Mouse (Mus musculus) forelimb bud, embryonic 11.5 days (tissue): ENCODE measurements around the gene Ptgis.

ENCODE experiments used
- DNase-seq: peaks from one replicate; pipeline ENCODE4 v3.0.0-alpha.2; 2012; ENCODE audit warnings: low read depth, low spot score

Gene Ptgis

GRCm38 (mm10) chr2:167190076-167190399 lies 50.4 kb downstream of the Ptgis start, which contains the start of gene Kcnb1:
TSS of gene Kcnb1 (minus strand) at chr2:167190155.
- DNase-seq: peak; percentile 49

GRCm38 (mm10) chr2:167189291-167190075 lies 50.9 kb downstream of the Ptgis start:
- no peak for DNase-seq

GRCm38 (mm10) chr2:167188315-167189207 lies 51.8 kb downstream of the Ptgis start:
- peak; percentile 67 for DNase-seq

DNA sequence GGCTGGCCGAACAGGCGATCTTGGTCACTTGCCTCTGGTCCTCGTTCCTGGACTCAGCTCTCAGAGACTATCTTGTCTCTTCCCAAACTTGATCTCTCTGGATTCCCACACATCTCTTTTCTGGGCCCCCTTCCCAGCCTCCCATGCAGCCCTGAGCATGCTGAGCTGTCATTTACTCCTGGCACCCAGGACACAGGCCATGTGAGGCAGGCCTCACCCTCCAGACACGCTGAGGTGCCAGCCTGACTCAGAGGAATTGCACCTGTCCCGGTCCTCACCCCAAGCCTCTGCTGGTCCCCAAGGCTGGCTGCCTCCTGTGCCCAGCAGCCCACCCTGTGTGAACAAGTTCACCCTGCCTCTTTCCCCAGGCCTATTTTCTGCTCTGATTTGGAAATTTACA lies 53.3 kb downstream of the Ptgis start:
- no peak for DNase-seq

DNA sequence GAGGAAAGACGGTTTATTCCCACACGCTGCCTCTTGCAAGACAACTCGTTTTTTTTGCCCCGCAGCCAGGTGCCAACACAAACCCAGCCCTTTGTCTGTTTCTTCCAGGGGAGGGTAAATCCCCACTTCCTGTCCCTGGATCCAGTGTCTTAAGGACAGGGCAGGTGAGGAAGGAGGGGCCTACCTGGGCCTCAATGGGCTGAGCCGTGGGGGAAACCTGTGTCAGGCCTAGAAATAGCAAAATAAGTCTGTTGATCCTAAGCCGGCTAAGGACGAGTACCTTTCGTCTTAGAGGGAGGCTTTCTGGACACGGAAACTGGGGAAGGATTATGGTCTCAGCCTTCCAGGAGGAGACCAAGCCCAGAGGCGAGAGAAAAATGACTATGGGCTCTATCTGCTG lies 53.9 kb downstream of the Ptgis start:
- no peak for DNase-seq

DNA sequence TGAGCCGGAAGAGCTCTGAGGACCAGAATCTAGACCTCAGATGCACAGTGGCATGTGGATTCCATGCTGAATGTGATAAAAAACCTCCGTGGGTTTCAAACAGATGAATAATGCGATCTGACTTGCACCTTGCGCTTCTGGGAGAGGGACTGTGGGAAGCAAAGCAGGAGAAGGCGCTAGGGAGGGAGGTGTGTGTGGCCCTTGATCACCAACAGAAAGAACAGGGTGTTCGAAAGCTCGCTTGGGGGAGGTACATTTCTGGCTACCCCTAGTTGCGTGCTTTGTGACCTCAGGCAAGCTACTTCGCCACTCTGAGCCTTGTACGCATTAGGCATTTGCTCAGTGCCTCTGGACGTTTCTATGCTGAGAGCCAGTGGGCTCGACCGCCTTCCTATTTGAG lies 54.4 kb downstream of the Ptgis start:
- DNase-seq: no peak

- no peak for DNase-seq
Observed at GRCm38 (mm10) chr2:167185432-167185831, 55.0 kb downstream of the Ptgis start.

DNA sequence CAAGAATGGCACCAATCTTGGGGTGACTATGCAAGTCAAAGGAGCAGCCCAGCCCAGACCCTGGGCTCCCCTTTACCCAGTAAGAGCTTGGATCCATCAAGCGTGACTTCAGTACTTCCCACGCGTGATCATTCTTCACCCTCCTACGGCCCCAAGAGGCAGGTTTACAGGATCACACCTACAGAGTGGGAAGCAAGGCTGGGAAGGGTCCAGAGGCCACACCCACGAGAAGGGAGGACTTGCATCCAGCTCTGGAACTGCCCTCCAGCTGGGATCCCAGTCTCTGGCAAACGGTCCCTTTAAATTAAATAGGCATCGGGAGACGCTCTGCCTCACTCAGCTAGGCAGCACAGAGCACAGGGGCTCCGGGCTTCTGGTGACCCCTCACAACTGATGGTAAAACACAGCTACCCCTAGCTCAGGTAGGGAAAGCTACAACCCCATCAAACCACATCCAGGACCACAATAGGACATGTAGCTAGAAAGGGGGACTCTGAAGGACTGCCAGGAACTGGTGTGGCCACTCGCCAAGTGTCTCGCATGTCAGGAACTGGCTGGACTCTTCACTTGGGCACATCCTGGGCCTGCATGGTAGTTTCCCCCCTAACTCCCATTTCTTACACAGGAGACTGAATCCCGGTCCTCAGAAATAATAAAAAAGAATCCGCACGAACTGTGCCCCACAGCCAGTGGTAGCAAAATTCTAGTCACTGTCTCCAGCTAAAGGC lies 58.6 kb downstream of the Ptgis start:
- no peak for DNase-seq

DNA sequence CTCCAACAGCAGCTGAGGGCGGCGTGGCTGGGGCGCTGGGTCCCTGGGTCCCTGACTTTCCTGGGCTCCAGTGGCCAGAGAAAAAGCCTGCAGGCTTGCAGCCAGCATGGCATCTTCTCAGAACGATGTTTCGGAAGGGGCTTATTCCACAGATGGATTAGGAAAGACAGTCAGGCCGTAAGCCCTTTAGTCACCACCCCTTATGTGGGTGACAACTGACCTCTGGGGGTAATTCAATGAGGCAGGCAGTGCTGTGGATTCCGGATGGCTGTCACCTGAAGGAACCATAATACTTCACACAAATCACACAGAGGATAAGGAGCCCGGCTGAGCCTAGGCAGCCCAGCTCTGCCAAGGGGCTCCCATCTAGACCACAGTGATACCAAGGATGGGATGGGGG lies 59.3 kb downstream of the Ptgis start:
- no peak for DNase-seq

GRCm38 (mm10) chr2:167179301-167179700 lies 61.1 kb downstream of the Ptgis start:
- no peak for DNase-seq

- no peak for DNase-seq
Observed at GRCm38 (mm10) chr2:167177231-167177641, 63.2 kb downstream of the Ptgis start.

DNA sequence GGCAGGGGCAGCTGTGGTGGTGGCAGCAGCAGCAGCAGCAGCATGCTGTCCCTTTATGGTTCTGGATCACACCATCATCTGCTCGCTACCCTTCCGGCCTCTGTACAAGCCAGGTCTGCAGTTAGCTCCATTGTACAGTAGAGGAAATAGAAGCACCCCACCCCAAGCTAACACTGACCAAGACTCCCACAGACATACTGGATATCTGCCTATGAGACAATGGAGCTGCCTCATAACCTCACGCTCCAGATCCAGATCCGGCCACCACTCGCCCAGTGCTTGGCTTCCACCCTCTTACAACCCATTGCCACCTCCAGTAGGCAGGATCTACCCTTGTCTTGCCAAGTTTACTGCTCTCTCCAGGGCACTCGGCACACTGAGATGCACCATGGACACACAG lies 65.1 kb downstream of the Ptgis start:
- DNase-seq: no peak

DNA sequence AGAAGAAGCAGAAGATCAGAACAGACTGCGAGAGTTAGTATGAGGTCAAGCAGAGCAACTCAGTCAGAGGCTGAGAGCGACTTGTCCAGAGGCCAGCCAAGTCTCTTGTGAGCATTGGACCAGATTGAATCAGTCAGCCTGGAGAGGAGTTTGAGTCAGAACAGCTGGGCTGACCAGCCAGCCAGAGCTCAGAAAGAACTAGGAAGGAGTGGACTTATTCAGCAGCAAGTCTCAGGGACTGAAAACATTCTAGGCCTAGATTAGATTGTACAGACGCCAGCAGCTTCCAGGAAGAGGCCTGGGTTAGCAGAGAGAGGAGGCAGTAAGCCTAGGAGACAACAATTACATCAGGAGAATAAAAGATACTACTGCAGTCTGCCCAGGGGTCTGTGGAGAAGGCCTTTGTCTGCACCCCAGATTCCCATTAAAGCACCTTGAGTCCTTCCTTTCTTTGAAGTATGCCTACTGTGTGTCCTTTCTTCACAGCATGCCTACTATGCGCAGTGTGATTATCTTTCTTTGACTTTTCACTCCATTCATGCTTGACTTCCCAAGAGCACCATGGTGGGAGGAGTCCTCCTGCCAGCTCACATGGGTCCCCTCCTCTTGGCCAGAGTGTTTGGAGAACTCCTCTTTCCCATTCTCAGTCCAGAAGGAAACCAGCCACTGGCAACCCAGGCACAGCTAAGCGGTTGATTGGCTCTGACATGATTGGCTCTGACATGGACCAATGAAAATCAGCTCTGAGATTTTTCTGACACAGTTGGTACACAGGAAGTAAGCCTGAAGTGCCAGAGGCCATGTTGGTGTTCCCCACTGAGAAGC lies 67.1 kb downstream of the Ptgis start:
- no peak for DNase-seq

GRCm38 (mm10) chr2:167167515-167168212 lies 72.7 kb downstream of the Ptgis start:
- DNase-seq: no peak

DNA sequence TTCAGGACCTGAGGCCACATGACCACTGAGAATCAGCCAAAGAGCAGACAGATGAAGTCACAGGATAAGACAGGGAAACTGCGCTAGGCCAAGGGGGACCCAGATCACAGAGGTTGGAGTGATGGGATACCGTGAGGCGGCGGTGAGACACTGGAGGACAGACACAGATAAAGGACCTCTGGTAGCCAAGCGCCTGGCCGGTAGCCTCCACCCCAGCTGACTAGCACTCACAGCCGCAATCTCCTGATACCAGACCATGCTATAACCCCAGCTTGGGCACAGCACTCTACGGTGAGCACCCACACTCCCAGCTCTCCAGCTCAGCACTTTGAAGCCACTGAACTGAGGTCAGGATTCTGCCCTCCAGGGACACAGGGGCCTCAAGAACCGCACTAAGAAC lies 76.8 kb downstream of the Ptgis start:
- no peak for DNase-seq

DNA sequence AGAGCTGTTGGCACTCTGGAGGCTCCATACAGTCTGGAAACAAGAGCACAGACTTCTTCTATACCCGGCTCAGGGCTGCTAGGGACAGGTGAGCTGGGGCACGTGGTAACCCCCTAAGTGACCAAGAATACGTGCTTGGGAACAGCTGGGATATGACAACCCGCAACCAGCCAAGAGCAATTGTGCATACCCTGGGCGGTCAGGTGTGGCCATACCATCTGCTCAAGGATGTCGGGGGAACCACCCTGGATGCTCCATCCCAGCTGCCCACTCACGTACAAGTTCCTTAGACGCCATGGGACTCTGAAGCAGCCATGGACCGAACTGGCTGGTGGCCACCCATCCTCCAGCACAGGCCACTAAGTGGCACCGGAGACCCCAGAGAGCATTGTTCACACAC lies 77.3 kb downstream of the Ptgis start:
- no peak for DNase-seq

DNA sequence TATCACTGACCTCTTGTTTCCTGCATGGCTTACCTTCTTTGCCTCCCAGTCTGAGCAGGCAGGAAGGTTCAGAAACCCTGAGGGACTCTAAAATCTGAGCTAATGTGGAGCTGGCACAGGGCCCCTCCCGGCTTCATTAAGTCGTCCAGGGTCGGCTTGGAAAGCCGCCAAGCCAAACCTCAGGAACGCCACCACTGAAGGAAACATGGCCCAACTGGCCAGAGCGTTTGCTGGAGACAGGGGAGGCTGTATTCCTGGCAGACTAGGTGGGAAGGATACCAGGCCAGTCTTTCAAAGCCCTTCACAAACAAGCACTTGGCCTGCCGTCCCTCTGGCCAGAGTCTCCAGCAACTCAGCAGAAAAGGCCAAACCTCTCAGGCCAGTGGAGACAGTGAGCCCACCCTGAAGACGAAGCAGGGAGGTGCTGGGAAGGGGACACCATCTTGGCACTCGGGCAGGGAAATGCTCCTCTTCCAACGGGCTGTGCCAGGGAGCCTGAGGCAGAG lies 77.8 kb downstream of the Ptgis start:
- no peak for DNase-seq

DNA sequence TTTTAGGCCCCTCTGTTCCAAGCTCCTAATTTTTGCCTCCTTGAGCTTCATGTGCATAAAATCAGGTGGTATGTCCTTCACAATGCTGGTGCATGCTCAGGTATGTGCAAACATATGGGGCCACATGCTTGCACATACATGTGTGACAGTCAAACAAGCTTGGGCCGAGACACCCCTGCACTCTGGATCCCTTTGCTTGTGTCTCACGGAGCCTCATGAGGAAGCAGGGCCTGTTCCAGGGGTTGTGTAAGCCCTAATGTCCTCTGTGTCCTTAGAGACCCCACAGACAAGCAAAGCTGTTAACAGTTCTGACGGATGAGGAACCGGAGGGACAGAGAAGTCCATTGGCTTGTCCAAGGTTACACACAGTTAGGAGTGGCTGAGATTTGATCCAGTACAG lies 80.7 kb downstream of the Ptgis start:
- DNase-seq: no peak

- DNase-seq: no peak
Observed at GRCm38 (mm10) chr2:167158780-167159179, 81.6 kb downstream of the Ptgis start.

GRCm38 (mm10) chr2:167156118-167156715 lies 84.2 kb downstream of the Ptgis start:
- no peak for DNase-seq
